Mouse (Mus musculus) adrenal gland, adult 18-20 months (tissue): ENCODE measurements around the gene C2cd2. TPM values are rescaled to one million over a fixed set of nuclear protein-coding genes. Genes with fewer than 3 reads are reported as not detected.
"Not testable (repeated sequence)": the region's sequence is repeated elsewhere in the genome, so short reads cannot be mapped to it uniquely, and the experiment has no call there.

ENCODE experiments used
- DNase-seq, 2 experiments: peaks; one replicate each; pipeline ENCODE4 v3.0.0; 2021 to 2022; ENCODE audit warnings: low spot score in 2 of 2
- long read RNA-seq, 2 experiments: library from polyadenylated mRNA; stranded (forward); transcript quantifications; one replicate each; pipeline ENCODE4 v2.0.0; 2021
- total RNA-seq, 2 experiments: library from RNA; stranded (reverse); gene quantifications; 1 replicate in 1 of 2; 2 replicates in 1 of 2; pipeline ENCODE4 v1.2.3; 2021

Gene C2cd2
- total RNA-seq = 10 to 100 TPM; 27.8 to 29.2 TPM
- long read RNA-seq, experiment 1, full-length matches to known transcripts = 10 of 15 reads
- long read RNA-seq, experiment 1, partial matches to known transcripts = 0 of 15 reads
- long read RNA-seq, experiment 1, other reads (novel, unspliced or antisense) = 5 of 15 reads
- long read RNA-seq, experiment 2, full-length matches to known transcripts = 7 of 22 reads
- long read RNA-seq, experiment 2, partial matches to known transcripts = 7 of 22 reads
- long read RNA-seq, experiment 2, other reads (novel, unspliced or antisense) = 8 of 22 reads

GRCm38 (mm10) chr16:97962151-97962948 is at the start of gene C2cd2, which contains the start of gene Zbtb21:
TSS of gene C2cd2 (minus strand) at chr16:97962598.
TSS of gene Zbtb21 (minus strand) at chr16:97962622.
- DNase-seq = peak; percentile 96

- not testable (repeated sequence) for DNase-seq
Measured at GRCm38 (mm10) chr16:97997383-97997731, 35.0 kb upstream of the C2cd2 start.

DNA sequence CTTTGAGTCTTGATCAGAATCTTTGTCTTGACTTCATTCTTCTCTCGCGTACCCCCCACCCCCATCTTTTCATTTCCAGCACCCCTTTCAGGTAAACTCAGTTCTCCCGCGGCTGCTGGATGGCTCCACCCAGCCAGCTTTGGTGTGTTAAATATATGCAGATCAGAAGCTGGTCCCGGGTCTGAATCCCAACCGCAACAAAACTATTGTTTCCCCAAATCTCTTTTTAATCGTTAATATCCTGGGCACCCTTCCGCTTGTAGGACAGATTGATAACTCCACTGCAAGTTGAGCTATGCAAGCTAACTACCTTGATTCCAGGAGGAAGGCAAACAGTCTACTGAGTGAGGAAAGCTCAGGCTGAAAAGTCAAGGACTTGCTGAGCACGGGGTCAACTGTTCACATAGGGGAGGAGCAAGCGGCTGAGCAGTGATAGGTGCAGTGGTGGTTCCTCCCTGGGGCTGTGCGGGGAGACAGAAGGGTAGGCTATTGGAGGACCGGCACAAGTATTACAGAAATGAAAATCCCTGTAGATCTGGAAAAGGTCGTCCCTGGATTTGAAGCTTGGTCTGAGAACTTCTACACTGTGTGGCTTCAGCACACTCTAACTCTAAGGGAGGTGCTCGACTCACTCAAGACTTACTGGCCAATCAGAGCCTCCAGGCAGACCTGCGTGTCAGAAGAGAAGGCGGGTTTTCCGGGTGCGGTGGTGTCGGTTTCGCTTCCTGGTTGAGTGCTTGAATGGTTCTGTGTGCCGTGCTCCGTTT is 34.4 kb upstream of the C2cd2 start, which contains the start of gene B230307C23Rik:
B230307C23Rik (plus strand) TSS at position 700 of the 767 bp plus-strand sequence.
- peak; percentile 71 to 73 for DNase-seq

DNA sequence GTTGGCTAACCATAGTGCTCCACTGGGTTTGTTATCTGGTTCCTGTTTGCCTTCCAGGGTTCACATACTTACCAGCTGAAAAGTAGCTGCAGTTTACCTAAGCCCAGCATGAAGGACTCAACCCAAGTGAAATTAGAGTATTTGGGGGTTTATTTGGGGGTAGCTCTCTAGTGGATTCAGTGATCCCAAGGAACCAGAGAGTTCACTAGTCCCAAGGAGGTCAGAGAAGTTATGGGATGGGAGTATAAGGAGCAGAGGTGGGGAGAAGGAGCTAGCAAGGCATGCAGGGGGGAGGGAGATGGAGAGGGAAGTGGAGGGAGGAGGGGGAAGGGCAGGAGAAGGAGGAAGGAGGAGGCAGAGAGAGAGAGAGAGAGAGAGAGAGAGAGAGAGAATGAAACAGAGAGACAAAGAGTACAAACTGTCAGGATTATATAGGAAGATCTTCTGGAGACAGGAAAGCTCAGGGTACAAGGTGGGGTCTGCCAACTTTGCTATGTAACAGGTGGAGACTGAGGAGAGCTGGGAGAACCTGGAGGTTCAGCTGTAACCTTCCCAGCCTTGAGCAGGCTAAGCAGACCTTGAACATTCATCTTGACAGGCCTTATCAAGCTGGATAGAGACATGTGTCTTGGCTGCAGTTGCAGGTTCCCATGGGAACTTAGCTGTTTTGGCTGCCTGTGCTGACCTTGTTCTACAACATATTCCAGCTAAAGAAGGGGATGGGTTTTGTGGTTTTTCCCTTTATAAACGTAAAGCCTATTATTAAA is 33.6 kb upstream of the C2cd2 start:
- peak; percentile 14 to 24 for DNase-seq

- not testable (repeated sequence) for DNase-seq
Measured at GRCm38 (mm10) chr16:97992477-97992876, 30.1 kb upstream of the C2cd2 start.

DNA sequence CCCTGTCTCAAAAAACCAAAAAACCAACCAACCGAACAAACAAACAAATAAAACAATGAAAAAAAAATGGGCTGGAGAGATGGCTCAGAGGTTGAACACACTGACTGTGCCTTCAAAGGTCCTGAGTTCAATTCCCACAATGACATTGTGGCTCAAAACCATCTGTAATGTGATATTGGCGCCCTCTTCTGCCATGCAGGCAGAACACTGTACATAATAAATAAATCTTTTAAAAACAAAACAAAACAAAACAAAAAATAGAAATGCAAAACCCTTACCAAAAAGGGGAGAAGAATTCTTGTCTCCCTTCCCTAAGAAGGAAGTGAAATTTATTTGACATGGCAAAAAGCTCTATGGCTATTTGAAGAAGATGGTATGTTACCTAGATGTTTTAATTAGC is 29.1 kb upstream of the C2cd2 start:
- no peak for DNase-seq

- DNase-seq = no peak
Measured at GRCm38 (mm10) chr16:97984589-97984988, 22.2 kb upstream of the C2cd2 start.

GRCm38 (mm10) chr16:97981362-97981761 is 19.0 kb upstream of the C2cd2 start:
- DNase-seq = no peak

DNA sequence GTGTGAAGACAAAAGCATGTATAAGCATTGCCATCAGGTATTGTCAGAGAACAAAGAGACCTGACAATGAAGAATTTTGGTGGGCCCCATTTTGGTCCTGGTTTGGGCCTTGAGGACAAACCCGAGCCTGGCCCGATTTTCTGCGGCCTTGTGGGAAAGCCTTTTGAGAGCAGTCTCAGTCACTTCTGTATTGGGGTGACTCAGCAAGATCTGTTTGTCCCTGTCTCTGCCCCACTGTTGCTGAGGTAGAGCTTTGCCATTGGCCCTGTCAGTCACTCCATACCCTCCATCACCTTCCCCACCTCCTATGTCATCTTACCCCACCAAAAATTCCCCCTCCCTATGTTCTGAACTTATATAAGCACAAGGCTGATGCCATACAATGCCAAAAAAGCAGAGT is 15.3 kb upstream of the C2cd2 start:
- no peak for DNase-seq

- no peak for DNase-seq
Measured at GRCm38 (mm10) chr16:97977277-97977676, 14.9 kb upstream of the C2cd2 start.

- DNase-seq = no peak
Measured at GRCm38 (mm10) chr16:97963956-97964540, 1.6 kb upstream of the C2cd2 start.

DNA sequence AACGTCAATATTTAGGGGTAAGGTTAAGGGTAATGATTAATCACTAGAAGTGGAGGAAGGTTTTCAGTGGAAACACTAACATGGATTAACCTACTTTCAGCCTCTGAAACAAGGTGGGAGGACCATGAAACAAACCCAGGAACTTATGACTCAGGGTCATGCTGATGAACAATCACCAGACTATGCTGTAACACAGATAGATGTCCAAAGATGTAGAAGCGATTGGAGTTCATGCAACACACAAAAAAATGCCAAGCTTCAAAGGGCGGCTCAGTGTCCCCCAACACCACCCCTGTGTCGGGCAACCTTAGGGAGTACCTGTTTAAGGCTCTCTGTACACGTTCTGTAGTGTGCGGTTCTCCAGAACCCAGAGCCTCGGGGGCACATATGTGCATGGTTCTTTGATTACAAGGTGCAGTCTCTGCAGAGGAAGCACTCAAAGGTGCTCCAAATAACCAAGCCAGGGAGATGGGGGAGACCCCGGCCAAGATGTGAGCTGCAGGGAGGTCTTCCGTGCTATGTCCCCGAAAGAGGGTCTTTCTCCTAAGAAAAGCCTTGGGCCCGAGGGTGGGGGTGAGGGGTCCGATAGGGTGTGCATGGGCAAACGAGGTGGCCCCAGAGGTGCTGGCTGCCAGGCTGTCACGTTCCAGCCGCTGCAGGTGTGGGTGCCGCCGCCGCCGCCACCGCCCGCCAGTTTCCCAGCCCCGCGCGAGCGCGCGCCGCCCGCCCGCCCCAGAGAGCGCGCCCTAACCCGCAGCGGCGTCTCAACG is 832 bp downstream of the C2cd2 start:
- DNase-seq = peak in 1 of 2 experiments; percentile 32

DNA sequence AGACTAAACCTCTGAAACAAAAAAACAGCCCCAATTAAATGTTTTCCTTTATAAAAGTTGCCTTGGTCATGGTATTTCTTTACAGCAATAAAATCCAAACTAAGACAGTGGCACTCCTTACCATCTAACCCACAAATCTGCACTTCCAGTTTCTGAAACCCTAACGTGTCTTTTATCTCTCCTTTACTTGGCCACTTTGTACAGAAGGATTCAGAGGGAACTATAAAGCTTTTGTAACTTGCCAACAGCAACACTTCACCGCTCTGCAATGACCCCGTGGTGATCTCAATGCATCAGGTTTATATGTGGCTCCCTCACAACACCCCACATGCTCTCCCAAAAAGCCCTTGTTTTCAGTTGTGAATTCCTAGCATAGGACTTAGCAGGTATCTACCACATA is 2.0 kb downstream of the C2cd2 start:
- no peak for DNase-seq

DNA sequence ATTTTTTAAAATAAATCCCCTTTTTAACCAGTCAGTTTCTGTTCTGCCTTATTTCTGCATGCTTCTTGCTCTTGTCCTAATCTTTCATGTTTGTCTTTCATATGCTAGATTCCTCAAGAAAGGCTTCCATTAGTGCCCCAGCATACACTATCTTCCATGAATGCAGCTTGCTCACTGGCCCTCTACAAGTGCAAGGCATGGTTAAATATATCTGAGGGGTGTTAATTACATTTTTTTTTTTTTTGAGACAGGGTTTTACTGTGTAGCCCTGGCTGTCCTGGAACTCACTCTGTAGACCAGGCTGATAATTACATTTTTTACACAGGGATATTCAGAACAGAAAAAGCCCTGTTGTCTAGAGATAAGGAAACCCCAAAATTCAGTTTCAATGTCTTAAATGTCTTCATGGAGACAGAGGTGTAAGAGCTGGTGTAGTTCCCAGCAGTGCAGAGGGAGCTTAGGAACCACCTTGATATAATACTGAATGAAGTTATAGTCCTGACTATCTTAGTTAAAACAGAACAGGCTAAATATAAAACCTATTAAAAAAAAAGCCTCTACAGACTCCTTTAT is 3.9 kb downstream of the C2cd2 start:
- DNase-seq = no peak

DNA sequence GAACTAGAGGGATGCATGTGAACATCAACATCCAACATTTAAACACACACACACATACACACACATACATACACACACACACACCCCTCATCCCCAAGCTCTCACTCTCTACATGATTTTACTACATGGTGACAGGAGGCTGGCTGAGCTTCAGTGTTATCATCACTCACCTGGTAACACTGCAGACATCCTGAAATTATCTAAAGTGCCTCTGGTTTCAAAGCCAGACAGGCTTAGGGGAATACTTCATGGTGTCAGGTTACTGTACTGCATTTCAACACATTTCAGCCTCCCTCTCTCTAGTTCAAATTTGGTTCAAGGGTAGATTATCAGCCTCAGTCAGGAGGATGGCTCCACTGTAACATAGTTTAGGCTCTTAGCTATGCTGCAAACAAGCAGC is 4.8 kb downstream of the C2cd2 start:
- no peak for DNase-seq

GRCm38 (mm10) chr16:97956011-97956410 is 6.4 kb downstream of the C2cd2 start:
- no peak for DNase-seq

GRCm38 (mm10) chr16:97953300-97953699 is 9.1 kb downstream of the C2cd2 start:
- no peak for DNase-seq

DNA sequence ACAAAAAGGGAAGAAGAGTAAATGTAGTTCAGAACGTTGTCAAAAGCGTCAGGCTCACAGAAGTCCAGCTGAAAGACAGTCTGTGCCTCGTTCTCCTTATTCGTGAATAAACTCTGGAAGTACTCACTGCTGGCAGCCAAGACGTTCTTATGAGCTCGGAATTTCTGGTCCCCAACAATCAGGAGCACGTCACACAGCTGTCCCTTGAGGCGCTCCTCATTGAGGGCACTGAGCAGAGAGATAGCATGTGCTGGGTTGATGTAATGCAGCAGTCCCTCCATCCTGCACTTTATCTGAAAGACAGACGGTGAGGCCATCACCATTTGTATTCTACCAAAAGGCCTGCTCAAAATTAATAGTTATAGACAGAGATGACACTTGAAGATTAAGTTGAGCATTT is 9.6 kb downstream of the C2cd2 start:
- DNase-seq = no peak

DNA sequence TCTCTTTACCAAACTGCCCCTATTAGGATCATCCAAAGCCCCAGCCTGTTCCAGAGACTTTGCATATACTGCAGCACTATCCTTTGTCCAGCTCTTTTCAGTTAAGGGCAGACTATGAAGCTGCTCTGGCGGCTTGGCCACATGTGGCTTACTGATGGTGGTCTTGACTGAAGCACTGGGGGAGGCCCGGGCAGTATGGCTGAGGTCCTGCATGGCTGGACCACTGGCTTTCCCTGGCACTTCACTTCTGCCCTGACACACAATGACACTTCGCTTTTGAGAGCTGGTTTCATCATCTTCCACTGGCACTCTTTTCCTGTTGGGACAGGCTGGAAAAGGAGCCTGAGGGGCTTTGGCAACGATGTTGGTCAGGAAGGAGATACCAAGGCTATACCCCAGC is 10.0 kb downstream of the C2cd2 start:
- no peak for DNase-seq
